Mouse (Mus musculus) embryonic fibroblast, embryonic 13.5 days (primary cell): ENCODE data around the gene Trappc10.

Source experiments
- CTCF ChIP-seq: IDR thresholded peaks from 2 replicates; pipeline ENCODE4 v1.5.1; 2011; ENCODE audit warnings: mild to moderate bottlenecking, control low read depth, low read length, moderate library complexity, borderline replicate concordance; ENCODE audit not compliant: insufficient read depth
- POLR2A ChIP-seq: IDR thresholded peaks from 2 replicates; pipeline ENCODE4 v1.6.1; 2011; ENCODE audit warnings: low read depth, mild to moderate bottlenecking, control low read depth, low read length, moderate library complexity

GRCm38 (mm10) chr10:78280486-78280885 is 36.0 kb upstream of the Trappc10 start:
- TF ChIP-seq CTCF (no peak), POLR2A (no peak)
